Mouse (Mus musculus): ENCODE measurements at regions not wholly inside any gene's neighbourhood (a gene's known extent, or its start where the extent isn't known, plus 50 kb on each side); places are given as distances from the start of the nearest gene placed in this dataset.

- no peak for TF ChIP-seq CTCF (IDR thresholded peaks at IDR 0.05; ENCODE audit: low read depth, low read length)
- no peak for TF ChIP-seq POLR2A (IDR thresholded peaks at IDR 0.05; ENCODE audit: insufficient read depth, low read length)
Observed at GRCm38 (mm10) chr8:103936491-103936890, 164.9 kb upstream of the Cdh5 start.
